Mouse (Mus musculus): ENCODE measurements around the gene Cage1. TPM values are rescaled to one million over a fixed set of nuclear protein-coding genes. Genes with fewer than 3 reads are reported as not detected.

Gene Cage1
- polyA plus RNA-seq, 1 experiment from 2014 or later = 1.6 TPM

DNA sequence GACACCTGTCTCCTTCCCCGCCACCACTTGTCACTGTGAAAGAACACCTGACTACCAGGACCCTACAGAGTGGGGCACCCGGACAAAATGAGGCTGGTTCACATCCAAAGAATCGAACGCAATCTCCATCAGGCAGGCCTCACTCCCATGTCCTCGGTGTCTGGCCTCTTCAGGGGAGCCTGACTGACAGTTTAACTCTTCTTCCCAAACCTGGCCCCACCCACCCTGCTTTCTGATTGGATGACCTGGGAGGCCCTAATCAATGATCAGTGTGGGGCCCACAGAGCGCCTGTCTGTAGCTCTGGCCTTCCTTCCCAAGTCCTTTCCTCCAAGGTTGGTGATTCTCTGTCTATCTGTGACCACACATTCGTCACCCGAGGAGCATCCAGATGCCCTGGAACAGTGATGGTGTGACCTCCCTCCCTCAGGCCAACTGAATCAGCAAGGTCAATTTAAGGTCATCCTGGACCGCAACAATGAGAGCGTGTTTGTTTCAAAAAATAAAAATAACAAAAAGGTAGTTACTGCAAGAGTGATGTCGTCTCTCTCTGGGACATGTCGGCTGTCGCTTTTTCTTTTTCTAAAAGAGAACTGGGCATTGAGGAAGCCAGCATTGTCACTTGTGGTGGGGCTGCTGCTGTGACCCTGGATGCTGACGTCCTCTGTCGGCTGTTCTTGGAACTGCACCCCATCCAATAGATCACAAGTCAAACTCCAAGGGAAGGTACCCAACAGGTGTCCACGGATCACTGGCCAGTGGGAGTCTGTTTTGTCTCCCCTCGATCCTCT, 71.5 kb downstream of the Cage1 start:
- peaks cover 41% of the 10 kb centered on the region for H3K4me1 ChIP-seq
- no peaks in the 10 kb centered on the region for H3K27me3 ChIP-seq
- H3K9ac ChIP-seq = no peak overlapping the region
- no peak overlapping the region for H3K27ac ChIP-seq (replicated peaks)
- H3K4me2 ChIP-seq (replicated peaks) = no peak overlapping the region
- H3K4me3 ChIP-seq (replicated peaks) = no peak overlapping the region
- H3K36me3 ChIP-seq = no peaks in the 10 kb centered on the region
- no peak for ATAC-seq (ENCODE audit: insufficient number of reproducible peaks, low FRiP score, low TSS enrichment, low read depth)
- WGBS = 48% methylated on average over 17 of the region's 17 CpGs
- H3K9me3 ChIP-seq (replicated peaks) = no peaks in the 10 kb centered on the region

DNA sequence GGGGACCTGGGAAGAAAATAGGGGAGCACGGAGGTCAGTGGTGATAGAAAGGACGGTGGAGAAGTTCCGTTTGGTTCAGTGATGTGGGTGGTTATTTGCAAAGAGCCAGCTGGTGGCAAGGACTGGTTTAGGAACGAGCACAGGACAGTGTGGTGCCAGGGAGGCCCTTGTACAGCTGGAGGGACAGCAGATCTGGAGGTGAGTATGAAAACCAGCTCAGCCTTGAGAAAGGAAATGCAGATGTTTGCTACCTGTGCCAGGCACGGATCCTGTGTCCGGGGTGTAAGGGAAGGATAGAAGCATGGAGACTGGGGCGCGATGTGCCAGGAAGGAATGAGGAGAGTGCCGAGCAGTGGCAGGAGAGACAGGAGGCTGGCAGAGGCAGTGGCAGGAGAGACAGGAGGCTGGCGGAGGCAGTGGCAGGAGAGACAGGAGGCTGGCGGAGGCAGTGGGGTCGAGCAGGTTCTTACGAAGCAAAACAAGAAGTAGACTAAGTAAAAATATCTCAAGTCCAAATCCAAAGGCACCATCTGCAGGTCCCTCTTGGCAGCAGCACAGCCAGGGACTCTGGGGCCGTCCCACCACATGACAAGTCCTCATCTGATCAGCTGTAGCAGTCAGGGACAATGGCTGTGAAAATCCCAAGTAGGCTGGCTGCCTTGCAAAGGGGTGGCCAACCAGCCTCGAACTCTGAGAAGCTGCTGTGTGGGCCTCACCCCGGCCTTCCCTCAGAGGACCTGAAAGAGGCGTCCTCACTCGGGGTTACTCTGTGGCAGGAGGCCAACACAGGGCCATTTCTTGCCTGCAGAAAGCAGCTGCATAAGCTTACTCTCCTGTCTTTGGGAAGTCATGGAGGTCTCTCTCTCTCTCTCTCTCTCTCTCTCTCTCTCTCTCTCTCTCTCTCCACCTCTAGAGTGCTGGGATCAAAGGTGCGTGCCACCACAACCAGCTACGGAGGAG, 72.5 kb downstream of the Cage1 start:
- H3K4me1 ChIP-seq = peaks cover 39% of the 10 kb centered on the region
- H3K4me2 ChIP-seq (replicated peaks) = peak overlapping the region; percentile 64
- no peaks in the 10 kb centered on the region for H3K36me3 ChIP-seq
- 41% methylated on average over 20 of the region's 20 CpGs for WGBS
- H3K27me3 ChIP-seq = no peaks in the 10 kb centered on the region
- 0 out of 2 replicates have a peak, but pooled peaks have one; percentile 18 for ATAC-seq (ENCODE audit: insufficient number of reproducible peaks, low FRiP score, low TSS enrichment, low read depth)
- H3K9me3 ChIP-seq (replicated peaks) = no peaks in the 10 kb centered on the region
- H3K4me3 ChIP-seq (replicated peaks) = peak overlapping the region; percentile 45
- no peak overlapping the region for H3K27ac ChIP-seq (replicated peaks)
- no peak overlapping the region for H3K9ac ChIP-seq

DNA sequence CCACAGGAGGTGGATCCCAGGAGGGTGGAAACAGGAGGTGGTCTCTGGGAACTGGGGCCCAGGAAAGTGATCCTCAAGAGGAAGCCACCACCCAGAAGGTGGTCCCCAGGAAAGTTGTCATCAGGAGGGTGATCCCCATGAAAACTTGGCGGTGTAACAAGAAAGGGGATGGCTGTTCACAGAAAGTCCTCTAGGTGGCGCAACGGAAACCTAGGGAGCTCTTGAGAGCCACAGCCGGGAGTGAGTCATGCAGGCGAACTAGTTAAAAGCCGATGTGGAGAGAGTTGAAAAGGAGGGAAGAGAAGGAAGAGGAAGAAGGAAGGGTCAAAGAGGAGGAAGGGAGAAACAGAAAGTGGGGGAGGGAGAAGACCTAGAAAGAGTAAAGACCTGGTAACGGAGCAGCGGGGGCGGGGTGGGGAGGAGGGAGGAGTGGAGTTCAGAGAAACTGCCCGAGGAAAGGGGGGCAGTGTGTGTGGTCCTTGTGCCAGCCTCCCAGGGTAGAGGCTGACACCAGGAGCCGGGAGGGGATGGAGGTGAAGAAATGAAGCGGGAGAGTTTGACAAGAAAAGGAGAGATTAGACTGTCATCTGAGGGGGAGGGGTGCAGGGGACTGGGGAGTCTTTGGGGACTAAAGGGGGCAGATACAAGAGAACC, 73.4 kb downstream of the Cage1 start:
- Histone ChIP-seq H3K4me3 (replicated peaks) (peak overlapping the region; percentile 45), H3K4me1 (peaks cover 33% of the 10 kb centered on the region), H3K9me3 (replicated peaks) (no peaks in the 10 kb centered on the region), H3K27ac (replicated peaks) (0 out of 2 replicates have a peak overlapping the region, but pooled peaks have one; percentile 25), H3K9ac (peak overlapping the region; percentile 26; the same call in 1 of the 2 replicates), H3K36me3 (no peaks in the 10 kb centered on the region), H3K27me3 (no peaks in the 10 kb centered on the region), H3K4me2 (replicated peaks) (peak overlapping the region; percentile 64)
- under 1% methylated on average over 12 of the region's 12 CpGs for WGBS
- ATAC-seq (ENCODE audit: insufficient number of reproducible peaks, low FRiP score, low TSS enrichment, low read depth) = no peak

DNA sequence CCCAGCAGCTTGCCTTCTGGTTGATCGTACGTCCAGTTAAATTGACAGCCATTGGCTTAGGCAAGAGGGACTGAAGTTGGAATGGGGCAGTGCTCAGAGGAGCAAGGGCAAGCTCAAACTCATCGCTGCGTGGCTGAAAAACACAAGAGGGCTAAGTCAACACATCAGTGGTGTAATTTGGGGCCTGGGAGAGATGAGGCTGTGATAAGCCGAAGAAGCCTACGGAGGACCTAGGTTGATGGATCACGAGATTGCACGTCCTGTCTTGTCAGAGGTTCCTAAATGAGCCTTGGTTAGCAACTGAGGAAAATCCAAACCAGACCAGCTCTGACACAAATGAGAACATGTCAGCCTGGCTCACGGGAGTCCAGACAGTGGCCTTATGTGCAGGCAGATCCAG, 74.3 kb downstream of the Cage1 start:
- Histone ChIP-seq H3K4me1 (peaks cover 29% of the 10 kb centered on the region), H3K4me3 (replicated peaks) (no peak overlapping the region), H3K9me3 (replicated peaks) (no peaks in the 10 kb centered on the region), H3K27me3 (no peaks in the 10 kb centered on the region), H3K9ac (no peak overlapping the region), H3K27ac (replicated peaks) (0 out of 2 replicates have a peak overlapping the region, but pooled peaks have one; percentile 25), H3K4me2 (replicated peaks) (no peak overlapping the region), H3K36me3 (no peaks in the 10 kb centered on the region)
- WGBS = 67% methylated on average over 9 of the region's 9 CpGs
- no peak for ATAC-seq (ENCODE audit: insufficient number of reproducible peaks, low FRiP score, low TSS enrichment, low read depth)

DNA sequence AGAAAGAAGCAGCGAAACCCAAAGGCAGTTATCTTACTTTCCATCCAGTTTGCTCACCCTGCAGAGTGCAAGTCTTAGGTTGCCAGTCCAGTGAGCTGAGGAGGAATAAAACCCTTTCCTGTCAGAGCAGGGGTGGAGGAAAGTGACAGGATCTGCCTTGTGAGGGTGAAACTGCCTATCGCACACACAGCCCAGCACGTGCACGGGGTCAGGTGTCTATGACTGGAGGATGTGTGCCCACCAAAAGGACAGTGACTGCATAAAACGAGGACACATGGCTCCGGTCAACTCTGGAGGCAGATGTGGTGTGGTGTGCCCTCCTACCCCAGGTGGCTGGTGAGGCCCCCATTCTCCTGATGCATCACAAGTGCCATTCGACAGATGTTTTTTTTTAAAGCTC, 76.9 kb downstream of the Cage1 start:
- no peak overlapping the region for H3K4me3 ChIP-seq (replicated peaks)

DNA sequence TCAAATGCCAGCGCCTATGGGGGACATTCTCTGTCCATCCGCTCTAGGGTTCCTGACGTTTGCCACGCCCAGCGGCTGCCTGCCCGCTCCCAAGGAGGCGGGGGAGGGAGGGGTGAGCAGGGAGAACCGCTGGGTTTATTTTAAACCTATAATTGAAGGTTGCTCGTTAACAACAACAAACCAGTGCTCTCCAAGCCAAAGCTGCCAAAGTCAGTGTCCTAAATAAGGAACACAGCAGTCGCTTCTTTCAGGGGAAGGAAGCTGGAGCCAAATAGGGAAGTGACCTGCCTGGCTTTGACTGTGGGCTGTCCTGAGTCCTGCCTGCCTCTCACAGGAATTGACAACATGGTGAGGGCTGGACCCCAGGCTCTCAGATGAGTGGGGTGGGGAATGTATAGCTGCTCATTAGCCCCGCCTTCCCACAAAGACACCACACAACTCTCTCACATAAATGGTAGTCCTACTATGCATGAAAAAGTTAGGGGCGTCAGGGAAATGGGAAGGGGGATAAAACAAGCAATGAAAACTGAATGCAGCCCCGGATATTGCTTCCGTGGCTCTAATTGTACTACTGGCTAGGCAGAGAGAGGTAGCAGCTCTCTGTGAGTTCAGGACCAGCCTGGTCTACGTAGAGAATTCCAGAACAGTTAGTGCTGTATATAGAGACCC, 77.5 kb downstream of the Cage1 start:
- Histone ChIP-seq H3K36me3 (no peaks in the 10 kb centered on the region), H3K4me1 (peaks cover 6% of the 10 kb centered on the region), H3K4me3 (replicated peaks) (no peak overlapping the region), H3K9me3 (replicated peaks) (no peaks in the 10 kb centered on the region), H3K4me2 (replicated peaks) (no peak overlapping the region), H3K27ac (replicated peaks) (no peak overlapping the region), H3K27me3 (no peaks in the 10 kb centered on the region), H3K9ac (no peak overlapping the region)
- WGBS = 70% methylated on average over 15 of the region's 15 CpGs
- peak; percentile 11; the same call in 1 of the 2 replicates for ATAC-seq (ENCODE audit: insufficient number of reproducible peaks, low FRiP score, low TSS enrichment, low read depth)

More for the DNA sequence above, 76.9 kb downstream of the Cage1 start:
- Histone ChIP-seq H3K4me1 (peaks cover 11% of the 10 kb centered on the region), H3K4me2 (replicated peaks) (no peak overlapping the region), H3K36me3 (no peaks in the 10 kb centered on the region), H3K27me3 (no peaks in the 10 kb centered on the region), H3K9me3 (replicated peaks) (no peaks in the 10 kb centered on the region), H3K9ac (no peak overlapping the region), H3K27ac (replicated peaks) (no peak overlapping the region)
- 80% methylated on average over 7 of the region's 7 CpGs for WGBS
- ATAC-seq (ENCODE audit: insufficient number of reproducible peaks, low FRiP score, low TSS enrichment, low read depth) = no peak

DNA sequence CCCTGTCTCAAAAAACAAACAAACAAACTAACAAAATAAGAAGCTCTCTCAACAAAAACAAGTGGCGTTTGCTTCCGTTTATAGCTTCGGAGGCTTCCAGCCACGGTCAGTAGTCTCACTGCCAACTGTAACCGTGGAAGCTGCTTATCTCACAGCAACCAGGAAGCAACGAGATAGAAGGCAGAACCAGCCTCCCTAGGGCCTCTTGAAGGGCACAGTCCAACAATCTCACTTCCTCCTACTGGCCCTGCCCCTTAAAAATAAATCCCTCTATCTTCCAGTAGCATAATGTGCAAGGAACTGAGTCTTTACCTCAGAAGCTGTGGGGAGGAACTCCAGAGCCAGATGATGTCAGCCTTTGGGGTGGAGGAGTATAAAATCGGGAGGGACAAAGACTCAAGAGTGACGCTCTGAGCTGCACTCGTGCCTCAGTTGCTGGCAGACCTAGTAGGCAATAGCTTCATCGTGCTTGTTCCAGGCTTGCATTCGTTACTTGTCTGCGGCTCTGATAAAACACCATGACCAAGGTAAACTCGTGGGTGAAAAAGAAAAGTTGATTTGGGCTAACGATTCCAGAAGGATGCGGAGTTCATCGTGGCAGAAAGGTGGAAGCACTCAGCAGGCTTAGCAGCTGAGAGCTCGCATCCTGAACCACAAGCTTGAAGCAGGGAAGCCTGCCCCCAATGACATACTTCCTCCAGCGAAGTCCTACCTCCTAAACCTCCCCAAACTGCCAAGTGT, 78.2 kb downstream of the Cage1 start:
- H3K9me3 ChIP-seq (replicated peaks) = no peaks in the 10 kb centered on the region
- 91% methylated on average over 18 of the region's 18 CpGs for WGBS
- no peaks in the 10 kb centered on the region for H3K4me1 ChIP-seq
- H3K9ac ChIP-seq = no peak overlapping the region
- no peak for ATAC-seq (ENCODE audit: insufficient number of reproducible peaks, low FRiP score, low TSS enrichment, low read depth)
- no peak overlapping the region for H3K4me3 ChIP-seq (replicated peaks)
- H3K4me2 ChIP-seq (replicated peaks) = no peak overlapping the region
- no peaks in the 10 kb centered on the region for H3K27me3 ChIP-seq
- no peaks in the 10 kb centered on the region for H3K36me3 ChIP-seq
- no peak overlapping the region for H3K27ac ChIP-seq (replicated peaks)

Small RNA genes lying within 50 kb of the gene (microRNA-seq; reads per million reads assigned to microRNA genes)
- gene Gm27387 (ENCODE audit: borderline number of aligned reads) = not detected

Other genes with a start within 250 kb of the Cage1 start
- gene Ssr1, start 42.9 kb downstream of the Cage1 start, polyA plus RNA-seq (2015; fragmentation: Nextera tagmentation; extraction: Ambion mirVana) = 130 and 131 TPM in 2 replicates
- gene Riok1, start 74 bp downstream of the Cage1 start, polyA plus RNA-seq (2015; fragmentation: Nextera tagmentation; extraction: Ambion mirVana) = 46.4 and 52.2 TPM in 2 replicates
- gene Dsp, start 114.2 kb upstream of the Cage1 start, polyA plus RNA-seq (2015; fragmentation: Nextera tagmentation; extraction: Ambion mirVana) = 48.5 and 57.2 TPM in 2 replicates
- gene Snrnp48, start 167.9 kb upstream of the Cage1 start, polyA plus RNA-seq (2015; fragmentation: Nextera tagmentation; extraction: Ambion mirVana) = 32.9 and 39.3 TPM in 2 replicates

All from embryonic facial prominence, embryonic 15.5 days (tissue).